Mouse (Mus musculus): ENCODE measurements at regions not wholly inside any gene's neighbourhood (a gene's known extent, or its start where the extent isn't known, plus 50 kb on each side); places are given as distances from the start of the nearest gene placed in this dataset.

DNA sequence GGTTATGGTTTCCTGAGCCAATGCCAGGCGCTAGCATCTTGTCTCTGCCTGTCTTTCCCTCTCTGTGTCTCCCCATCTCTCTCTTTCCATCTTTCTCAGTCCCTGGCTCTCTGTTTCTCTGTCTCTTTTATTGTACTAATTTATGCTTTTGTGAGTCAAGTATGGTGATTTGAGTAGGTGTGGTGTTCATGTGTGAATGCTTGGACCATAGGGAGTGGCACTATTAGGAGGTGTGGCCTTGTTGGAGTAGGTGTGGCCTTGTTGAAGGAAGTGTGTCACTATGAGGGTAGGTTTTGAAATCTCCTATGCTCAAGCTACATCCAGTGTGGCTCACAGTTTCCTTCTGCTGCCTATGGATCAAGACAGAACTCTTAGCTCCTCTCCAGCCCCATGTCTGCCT lies 171.3 kb downstream of the Uaca start:
- no peaks in the 10 kb centered on the region for H3K4me1 ChIP-seq (ENCODE audit: control insufficient read depth, insufficient read depth, low read length)
- H3K27ac ChIP-seq (ENCODE audit: insufficient read depth, low read length): no peak overlapping the region
- TF ChIP-seq POLR2A (IDR thresholded peaks at IDR 0.05; ENCODE audit: extremely low read depth, insufficient read depth, low read length): no peak
- TF ChIP-seq CTCF (IDR thresholded peaks at IDR 0.05; ENCODE audit: extremely low read depth, insufficient read depth, low read length): no peak
- no peak overlapping the region for H3K4me3 ChIP-seq (ENCODE audit: insufficient read depth, low read length)

DNA sequence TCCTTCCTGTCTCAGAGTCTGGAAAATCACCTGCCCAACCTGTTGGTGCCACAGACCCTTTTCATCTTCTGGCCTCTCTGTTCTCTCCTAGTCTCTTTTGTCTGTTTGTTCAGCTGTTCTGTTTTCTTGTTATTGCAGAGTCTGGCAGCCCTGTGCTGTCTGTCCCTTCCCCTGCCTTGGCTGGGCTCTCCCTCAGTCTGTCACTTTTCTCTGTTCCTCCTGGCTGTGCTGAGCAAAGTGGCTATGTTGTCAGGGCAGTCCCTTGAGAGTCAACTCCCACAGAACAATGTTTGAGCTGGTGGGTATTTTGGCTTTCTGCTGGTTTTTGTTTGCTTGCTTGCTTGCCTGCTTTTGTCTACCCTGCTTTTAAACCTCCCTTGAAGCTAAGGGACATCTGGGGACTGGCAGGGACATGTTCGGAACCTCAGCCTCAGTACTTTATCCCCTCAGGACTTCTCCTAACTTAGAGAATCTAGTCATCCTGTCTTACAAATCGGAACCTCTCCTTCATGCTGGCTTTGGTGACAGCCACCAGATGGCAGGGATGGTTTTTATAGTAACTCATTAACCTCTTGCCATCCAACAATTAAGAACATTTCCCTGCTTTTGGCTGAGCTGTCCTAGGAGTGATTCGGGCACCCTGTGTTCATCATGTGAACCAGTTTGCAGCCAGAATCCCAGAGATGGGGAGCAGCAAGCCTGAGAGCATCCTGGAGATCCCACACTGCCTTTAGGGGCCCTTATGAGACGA lies 174.1 kb downstream of the Uaca start:
- TF ChIP-seq CTCF (IDR thresholded peaks at IDR 0.05; ENCODE audit: extremely low read depth, insufficient read depth, low read length): 0 out of 2 replicates have a peak, but pooled peaks have one; percentile 24
- no peak for TF ChIP-seq POLR2A (IDR thresholded peaks at IDR 0.05; ENCODE audit: extremely low read depth, insufficient read depth, low read length)
- Histone ChIP-seq H3K27ac (ENCODE audit: insufficient read depth, low read length) (no peak overlapping the region), H3K4me1 (ENCODE audit: control insufficient read depth, insufficient read depth, low read length) (no peaks in the 10 kb centered on the region), H3K4me3 (ENCODE audit: insufficient read depth, low read length) (no peak overlapping the region)

DNA sequence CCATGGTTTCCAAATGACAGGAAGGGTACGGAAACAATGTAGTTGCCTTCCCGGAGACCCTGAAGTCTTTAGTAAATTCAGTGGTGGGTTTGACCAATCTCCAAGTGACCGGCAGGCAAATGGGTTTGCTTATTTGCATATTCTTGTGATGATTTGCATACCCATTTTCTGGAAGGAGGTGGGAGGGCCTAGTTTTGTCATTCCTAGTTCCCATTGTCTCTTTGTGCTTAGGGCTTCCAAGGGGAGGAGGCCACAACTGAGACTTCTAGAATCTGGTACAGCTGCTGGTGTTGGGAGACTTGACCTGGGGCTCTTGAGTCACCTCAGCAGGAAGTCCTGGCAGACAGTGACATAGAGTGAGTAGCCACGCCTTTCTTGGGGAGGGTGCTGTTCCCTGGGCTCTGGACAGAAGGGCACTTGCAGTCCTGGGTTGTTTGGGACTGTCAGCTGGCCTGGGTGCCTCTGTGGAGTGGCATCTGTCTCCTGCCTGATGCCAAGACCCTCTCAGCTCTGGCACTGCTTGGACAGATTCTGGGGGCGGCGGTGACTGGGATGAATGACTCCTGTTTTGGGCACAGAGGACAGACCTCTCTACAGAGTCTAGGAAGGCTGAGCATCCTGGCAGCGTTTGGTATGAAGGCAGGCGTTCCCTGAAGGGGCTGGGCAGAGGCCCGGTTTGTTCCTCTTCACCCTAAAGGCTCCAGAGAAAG lies 178.0 kb downstream of the Uaca start:
- H3K27ac ChIP-seq (ENCODE audit: insufficient read depth, low read length): no peak overlapping the region
- H3K4me1 ChIP-seq (ENCODE audit: control insufficient read depth, insufficient read depth, low read length): no peaks in the 10 kb centered on the region
- H3K4me3 ChIP-seq (ENCODE audit: insufficient read depth, low read length): no peak overlapping the region
- TF ChIP-seq POLR2A (IDR thresholded peaks at IDR 0.05; ENCODE audit: extremely low read depth, insufficient read depth, low read length): no peak
- TF ChIP-seq CTCF (IDR thresholded peaks at IDR 0.05; ENCODE audit: extremely low read depth, insufficient read depth, low read length): no peak

DNA sequence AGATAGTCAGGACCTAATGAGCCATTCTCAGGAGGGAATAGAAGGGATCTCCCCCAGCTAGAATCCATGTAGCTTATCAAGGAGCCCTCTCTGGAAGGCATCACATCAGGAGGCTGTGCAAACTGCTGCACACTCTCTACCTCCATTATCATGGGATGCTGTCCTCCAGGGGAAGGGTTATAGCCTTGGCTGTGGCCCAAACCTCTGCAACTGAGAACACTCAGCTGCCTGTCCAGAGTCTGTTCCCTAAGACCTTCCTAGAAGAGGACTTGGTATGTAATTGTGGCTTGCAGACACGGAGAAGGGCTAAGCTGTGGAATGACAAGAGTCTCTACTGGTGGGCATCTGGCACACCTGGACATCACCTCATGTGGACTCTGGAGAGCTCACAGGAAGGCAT lies 180.2 kb downstream of the Uaca start:
- TF ChIP-seq POLR2A (IDR thresholded peaks at IDR 0.05; ENCODE audit: extremely low read depth, insufficient read depth, low read length) (no peak), CTCF (IDR thresholded peaks at IDR 0.05; ENCODE audit: extremely low read depth, insufficient read depth, low read length) (no peak)
- no peak overlapping the region for H3K27ac ChIP-seq (ENCODE audit: insufficient read depth, low read length)
- no peak overlapping the region for H3K4me3 ChIP-seq (ENCODE audit: insufficient read depth, low read length)
- H3K4me1 ChIP-seq (ENCODE audit: control insufficient read depth, insufficient read depth, low read length): no peaks in the 10 kb centered on the region

DNA sequence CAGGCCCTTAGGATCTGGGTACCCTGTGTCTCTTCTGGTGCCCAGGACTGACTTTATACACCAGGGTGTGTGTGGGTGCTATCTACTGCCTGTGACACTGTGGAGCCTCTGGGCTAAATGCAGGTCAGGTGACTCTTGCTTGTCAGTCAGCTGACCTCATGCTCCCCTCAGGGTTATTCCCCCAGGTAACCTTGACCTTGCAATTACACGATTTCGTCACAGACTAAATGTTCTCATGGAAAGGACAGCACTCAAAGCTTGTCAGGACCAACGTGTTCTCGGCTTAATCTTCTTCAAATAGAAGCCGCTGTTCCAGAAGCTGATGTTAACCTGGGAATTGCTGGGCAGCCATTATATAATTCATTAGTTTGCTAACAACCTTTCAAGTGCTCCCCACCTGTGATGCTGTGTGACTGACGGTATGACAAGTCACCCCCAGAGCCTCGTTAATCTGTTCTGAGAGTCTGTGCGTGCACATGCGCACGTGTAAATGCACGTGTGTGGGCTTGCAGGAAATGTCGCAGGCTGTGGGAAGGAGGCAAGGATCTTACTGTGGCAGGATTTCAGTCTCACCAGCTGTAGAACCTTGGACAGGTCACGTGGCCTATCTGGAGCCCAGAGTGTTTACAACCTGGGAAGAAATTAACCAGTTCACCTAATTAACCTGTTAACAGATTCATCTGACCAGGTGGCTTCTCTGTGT lies 188.2 kb downstream of the Uaca start:
- Histone ChIP-seq H3K4me1 (ENCODE audit: control insufficient read depth, insufficient read depth, low read length) (no peaks in the 10 kb centered on the region), H3K4me3 (ENCODE audit: insufficient read depth, low read length) (no peak overlapping the region), H3K27ac (ENCODE audit: insufficient read depth, low read length) (no peak overlapping the region)
- TF ChIP-seq POLR2A (IDR thresholded peaks at IDR 0.05; ENCODE audit: extremely low read depth, insufficient read depth, low read length): no peak
- no peak for TF ChIP-seq CTCF (IDR thresholded peaks at IDR 0.05; ENCODE audit: extremely low read depth, insufficient read depth, low read length)

DNA sequence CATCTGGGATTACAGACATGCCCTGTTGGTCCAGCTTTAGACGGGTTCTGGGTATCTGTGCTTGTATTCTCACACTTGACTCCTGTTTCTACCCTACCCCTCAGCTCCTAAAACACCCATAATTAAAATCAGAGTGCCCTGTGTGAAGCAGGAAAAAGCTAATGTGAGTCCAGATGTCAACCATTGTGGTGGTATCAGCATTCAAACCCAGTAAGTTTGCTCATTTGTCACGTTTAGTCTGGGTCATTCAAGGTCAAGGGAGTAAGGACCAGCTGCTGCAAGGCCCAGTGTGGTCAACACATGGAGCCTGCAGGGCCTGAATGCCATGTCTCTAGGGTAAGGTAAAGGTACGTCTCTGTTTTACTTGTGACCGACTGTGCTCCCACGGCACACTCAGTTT lies 188.9 kb downstream of the Uaca start:
- TF ChIP-seq CTCF (IDR thresholded peaks at IDR 0.05; ENCODE audit: extremely low read depth, insufficient read depth, low read length) (no peak), POLR2A (IDR thresholded peaks at IDR 0.05; ENCODE audit: extremely low read depth, insufficient read depth, low read length) (no peak)
- H3K4me1 ChIP-seq (ENCODE audit: control insufficient read depth, insufficient read depth, low read length): no peaks in the 10 kb centered on the region
- no peak overlapping the region for H3K4me3 ChIP-seq (ENCODE audit: insufficient read depth, low read length)
- no peak overlapping the region for H3K27ac ChIP-seq (ENCODE audit: insufficient read depth, low read length)

DNA sequence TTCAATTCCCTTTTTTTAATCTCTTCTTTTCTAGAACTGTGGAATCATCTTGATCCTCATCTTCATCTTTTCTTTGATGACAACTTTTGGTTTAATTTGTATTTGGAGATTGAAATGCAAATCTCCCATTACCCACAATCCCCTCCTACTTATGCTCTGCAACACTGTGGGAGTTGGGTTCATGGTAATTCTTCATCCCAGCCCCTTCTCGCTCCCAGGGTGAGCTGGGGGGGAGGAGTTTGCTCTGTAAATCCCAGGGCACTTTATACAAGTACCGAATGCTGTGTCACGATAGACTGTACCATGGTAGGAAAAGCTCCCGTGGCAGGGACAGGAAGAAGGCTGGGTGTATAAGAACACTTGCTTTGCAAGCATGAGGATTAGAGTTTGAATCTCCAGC lies 193.8 kb downstream of the Uaca start:
- H3K4me3 ChIP-seq (ENCODE audit: insufficient read depth, low read length): no peak overlapping the region
- H3K27ac ChIP-seq (ENCODE audit: insufficient read depth, low read length): no peak overlapping the region
- no peaks in the 10 kb centered on the region for H3K4me1 ChIP-seq (ENCODE audit: control insufficient read depth, insufficient read depth, low read length)
- no peak for TF ChIP-seq CTCF (IDR thresholded peaks at IDR 0.05; ENCODE audit: extremely low read depth, insufficient read depth, low read length)
- TF ChIP-seq POLR2A (IDR thresholded peaks at IDR 0.05; ENCODE audit: extremely low read depth, insufficient read depth, low read length): no peak

DNA sequence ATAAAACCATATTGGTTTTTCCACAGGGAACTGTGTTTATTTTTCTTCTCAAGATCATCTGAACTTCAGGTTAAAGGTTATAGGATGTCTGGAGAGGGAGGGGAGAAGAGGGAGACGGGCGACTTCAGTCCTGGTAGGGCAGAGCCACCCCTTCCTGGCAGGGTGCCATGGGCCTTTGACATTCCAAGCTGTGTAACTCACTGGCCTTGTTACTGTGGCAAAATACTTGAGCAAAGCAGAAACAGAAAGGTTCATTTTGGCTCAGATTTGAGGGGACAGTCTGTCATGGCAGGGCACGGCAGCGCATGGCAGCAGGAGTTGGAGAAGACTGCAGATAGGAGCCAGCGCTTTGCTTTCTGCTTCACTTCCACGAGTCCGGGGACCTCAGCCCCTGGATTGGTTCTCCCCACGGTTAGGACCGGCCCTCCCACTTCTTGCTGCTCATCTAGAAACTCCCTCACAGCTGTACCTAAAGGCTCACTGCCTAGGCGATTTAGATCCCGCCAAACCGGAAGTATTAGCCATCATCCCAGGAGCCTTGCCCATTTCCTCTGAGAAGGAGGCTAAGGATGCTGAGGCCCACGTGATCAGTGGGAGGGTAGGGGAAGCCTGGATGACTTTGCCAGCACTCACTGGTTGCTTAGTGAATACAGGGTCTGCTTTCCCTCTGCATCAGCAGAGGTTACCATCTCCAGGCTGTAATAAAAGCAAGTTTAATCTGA lies 195.5 kb downstream of the Uaca start:
- TF ChIP-seq CTCF (IDR thresholded peaks at IDR 0.05; ENCODE audit: extremely low read depth, insufficient read depth, low read length) (no peak), POLR2A (IDR thresholded peaks at IDR 0.05; ENCODE audit: extremely low read depth, insufficient read depth, low read length) (no peak)
- H3K27ac ChIP-seq (ENCODE audit: insufficient read depth, low read length): no peak overlapping the region
- H3K4me1 ChIP-seq (ENCODE audit: control insufficient read depth, insufficient read depth, low read length): no peaks in the 10 kb centered on the region
- no peak overlapping the region for H3K4me3 ChIP-seq (ENCODE audit: insufficient read depth, low read length)

DNA sequence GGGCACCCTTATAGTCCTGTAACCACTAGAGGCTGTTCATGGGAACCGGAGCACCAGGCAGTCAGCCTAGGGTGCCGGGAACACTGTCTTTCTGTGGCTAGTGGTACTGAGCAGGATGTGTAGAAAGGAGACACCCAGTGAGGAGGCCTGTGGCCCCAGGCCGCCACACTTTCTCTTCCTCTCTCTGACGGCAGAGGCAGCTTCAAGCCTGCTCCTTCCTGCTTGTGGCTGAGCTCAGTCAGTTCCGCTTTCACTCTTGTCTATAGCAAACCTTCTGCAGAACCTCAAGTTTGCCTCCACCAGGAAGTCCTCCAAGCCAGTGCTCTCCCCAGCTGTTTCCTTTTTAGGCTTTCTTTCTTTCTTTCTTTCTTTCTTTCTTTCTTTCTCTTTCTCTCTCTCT lies 197.2 kb downstream of the Uaca start:
- no peaks in the 10 kb centered on the region for H3K4me1 ChIP-seq (ENCODE audit: control insufficient read depth, insufficient read depth, low read length)
- no peak overlapping the region for H3K4me3 ChIP-seq (ENCODE audit: insufficient read depth, low read length)
- no peak overlapping the region for H3K27ac ChIP-seq (ENCODE audit: insufficient read depth, low read length)
- TF ChIP-seq CTCF (IDR thresholded peaks at IDR 0.05; ENCODE audit: extremely low read depth, insufficient read depth, low read length): no peak
- no peak for TF ChIP-seq POLR2A (IDR thresholded peaks at IDR 0.05; ENCODE audit: extremely low read depth, insufficient read depth, low read length)
